Mouse (Mus musculus): ENCODE measurements around the gene Sept6. TPM values are rescaled to one million over a fixed set of nuclear protein-coding genes. Genes with fewer than 3 reads are reported as not detected.
A peak's percentile ranks its signal among the peaks of the same experiment; 100 is the strongest.

Gene Sept6
- total and polyA plus RNA-seq, 3 experiments: 10.7 to 52.4 (median 16.0) TPM

DNA sequence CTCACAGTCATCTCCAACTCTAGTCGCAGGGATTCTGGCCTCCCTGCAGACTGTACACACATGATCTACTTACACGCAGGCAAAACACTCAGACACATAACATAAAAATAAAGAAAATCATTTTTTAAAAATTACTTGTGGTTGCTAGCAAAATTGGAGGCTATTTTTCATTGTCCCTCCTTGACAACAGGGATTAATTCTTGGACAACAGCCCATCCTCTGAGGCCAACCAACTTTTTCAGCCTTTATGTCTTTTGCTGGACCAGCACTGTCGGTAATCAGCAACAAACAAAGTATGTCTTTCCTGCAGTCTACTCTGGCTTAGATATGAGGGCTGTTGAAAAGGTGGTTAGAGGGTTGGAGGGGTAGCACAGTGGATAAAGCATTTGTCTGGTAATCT is 50.5 kb downstream of the Sept6 start:
- ATAC-seq (ENCODE audit: extremely low read depth, insufficient number of reproducible peaks, low FRiP score, poor library complexity, severe bottlenecking) (no peak), DNase-seq (ENCODE audit: low spot score) (no peak)
- TF ChIP-seq GATA1 (IDR thresholded peaks at IDR 0.05; ENCODE audit: borderline replicate concordance, low read length) (no peak), POLR2AphosphoS5 (IDR thresholded peaks at IDR 0.05; ENCODE audit: insufficient replicate concordance, low read depth, low read length) (no peak), CTCF (IDR thresholded peaks at IDR 0.05; ENCODE audit: low read depth, low read length) (no peak), GATA2 (IDR thresholded peaks at IDR 0.05; ENCODE audit: borderline replicate concordance, low read depth, low read length) (no peak), TAL1 (conservative IDR thresholded peaks at IDR 0.05; ENCODE audit: low read depth, low read length) (no peak)
- H3K4me3 ChIP-seq (ENCODE audit: low read depth, low read length): no peak overlapping the region
- peaks cover 23% of the 10 kb centered on the region for H3K36me3 ChIP-seq (replicated peaks)
- H3K4me1 ChIP-seq (ENCODE audit: insufficient read depth, low read depth, low read length): peaks cover 7% of the 10 kb centered on the region
- no peaks in the 10 kb centered on the region for H3K27me3 ChIP-seq (ENCODE audit: insufficient read depth, low read length)
- H3K9me3 ChIP-seq (replicated peaks): no peaks in the 10 kb centered on the region

DNA sequence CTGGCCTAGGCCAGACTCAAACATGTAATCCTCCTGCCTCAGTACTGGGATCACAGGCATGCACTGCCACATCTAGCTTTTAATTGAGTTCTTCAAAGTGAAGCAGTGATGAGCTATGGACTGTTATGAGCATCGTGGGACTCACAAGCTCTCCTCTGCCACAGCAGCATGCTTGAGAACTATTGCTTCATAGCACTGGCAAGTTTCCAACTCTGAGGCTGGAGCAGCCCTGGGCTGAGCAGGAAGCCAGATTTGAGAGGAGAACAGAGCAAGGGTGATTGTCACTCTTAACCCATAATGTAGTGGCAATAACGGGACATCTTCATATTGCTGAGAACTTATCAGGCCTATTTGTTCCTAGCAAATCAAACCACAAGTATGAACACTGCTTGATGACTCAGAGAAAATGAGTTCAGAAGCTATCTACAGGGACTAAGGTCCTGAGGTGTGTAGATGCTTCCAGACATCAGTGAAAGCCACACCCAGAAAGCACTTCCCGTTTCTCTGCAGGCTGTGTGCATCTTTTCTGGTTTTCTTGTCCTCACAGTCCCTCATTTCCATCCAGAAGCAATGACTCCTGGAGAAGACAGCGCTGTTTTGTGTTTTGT is 51.7 kb downstream of the Sept6 start:
- Histone ChIP-seq H3K36me3 (replicated peaks) (peaks cover 25% of the 10 kb centered on the region), H3K9me3 (replicated peaks) (no peaks in the 10 kb centered on the region), H3K4me1 (ENCODE audit: insufficient read depth, low read depth, low read length) (peaks cover 7% of the 10 kb centered on the region), H3K27me3 (ENCODE audit: insufficient read depth, low read length) (no peaks in the 10 kb centered on the region), H3K4me3 (ENCODE audit: low read depth, low read length) (no peak overlapping the region)
- ATAC-seq (ENCODE audit: extremely low read depth, insufficient number of reproducible peaks, low FRiP score, poor library complexity, severe bottlenecking): peak; percentile 45; the same call in 1 of the 2 replicates
- no peak for DNase-seq (ENCODE audit: low spot score)
- TF ChIP-seq GATA1 (IDR thresholded peaks at IDR 0.05; ENCODE audit: borderline replicate concordance, low read length): no peak
- TF ChIP-seq TAL1 (conservative IDR thresholded peaks at IDR 0.05; ENCODE audit: low read depth, low read length): no peak
- TF ChIP-seq CTCF (IDR thresholded peaks at IDR 0.05; ENCODE audit: low read depth, low read length): no peak
- TF ChIP-seq POLR2AphosphoS5 (IDR thresholded peaks at IDR 0.05; ENCODE audit: insufficient replicate concordance, low read depth, low read length): no peak
- TF ChIP-seq GATA2 (IDR thresholded peaks at IDR 0.05; ENCODE audit: borderline replicate concordance, low read depth, low read length): no peak

- Histone ChIP-seq H3K4me1 (ENCODE audit: insufficient read depth, low read depth, low read length) (peaks cover 7% of the 10 kb centered on the region), H3K4me3 (ENCODE audit: low read depth, low read length) (no peak overlapping the region), H3K9me3 (replicated peaks) (no peaks in the 10 kb centered on the region), H3K36me3 (replicated peaks) (peaks cover 23% of the 10 kb centered on the region), H3K27me3 (ENCODE audit: insufficient read depth, low read length) (no peaks in the 10 kb centered on the region)
- DNase-seq (ENCODE audit: low spot score): no peak
- ATAC-seq (ENCODE audit: extremely low read depth, insufficient number of reproducible peaks, low FRiP score, poor library complexity, severe bottlenecking): no peak
- TF ChIP-seq GATA2 (IDR thresholded peaks at IDR 0.05; ENCODE audit: borderline replicate concordance, low read depth, low read length): no peak
- TF ChIP-seq CTCF (IDR thresholded peaks at IDR 0.05; ENCODE audit: low read depth, low read length): no peak
- TF ChIP-seq POLR2AphosphoS5 (IDR thresholded peaks at IDR 0.05; ENCODE audit: insufficient replicate concordance, low read depth, low read length): no peak
- TF ChIP-seq GATA1 (IDR thresholded peaks at IDR 0.05; ENCODE audit: borderline replicate concordance, low read length): no peak
- no peak for TF ChIP-seq TAL1 (conservative IDR thresholded peaks at IDR 0.05; ENCODE audit: low read depth, low read length)
Measured at GRCm38 (mm10) chrX:36935326-36935966, 56.1 kb downstream of the Sept6 start.

DNA sequence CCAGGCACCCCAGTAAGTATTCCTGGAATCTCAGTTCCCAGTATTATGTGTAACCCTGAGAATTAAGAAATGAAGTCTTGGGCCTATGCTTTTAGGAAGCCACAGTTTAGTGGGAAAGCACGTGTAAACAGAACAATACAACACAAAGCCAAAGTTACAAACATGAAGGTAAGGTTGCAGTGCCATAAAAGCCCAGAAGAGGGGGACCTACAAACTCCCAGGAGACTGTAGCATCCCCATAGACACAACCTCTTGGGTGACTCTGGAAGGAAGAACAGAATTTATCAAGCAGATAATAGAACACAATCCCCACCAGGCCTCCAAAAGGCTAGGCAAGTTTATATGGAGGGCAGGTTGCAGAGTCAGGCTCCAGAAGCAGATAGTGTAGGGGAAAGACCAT is 61.0 kb downstream of the Sept6 start:
- Histone ChIP-seq H3K4me1 (ENCODE audit: insufficient read depth, low read depth, low read length) (no peaks in the 10 kb centered on the region), H3K4me3 (ENCODE audit: low read depth, low read length) (no peak overlapping the region), H3K36me3 (replicated peaks) (peaks cover 48% of the 10 kb centered on the region), H3K27me3 (ENCODE audit: insufficient read depth, low read length) (no peaks in the 10 kb centered on the region), H3K9me3 (replicated peaks) (no peaks in the 10 kb centered on the region)
- DNase-seq (ENCODE audit: low spot score) (no peak), ATAC-seq (ENCODE audit: extremely low read depth, insufficient number of reproducible peaks, low FRiP score, poor library complexity, severe bottlenecking) (no peak)
- TF ChIP-seq POLR2AphosphoS5 (IDR thresholded peaks at IDR 0.05; ENCODE audit: insufficient replicate concordance, low read depth, low read length) (no peak), GATA1 (IDR thresholded peaks at IDR 0.05; ENCODE audit: borderline replicate concordance, low read length) (no peak), CTCF (IDR thresholded peaks at IDR 0.05; ENCODE audit: low read depth, low read length) (no peak), TAL1 (conservative IDR thresholded peaks at IDR 0.05; ENCODE audit: low read depth, low read length) (no peak), GATA2 (IDR thresholded peaks at IDR 0.05; ENCODE audit: borderline replicate concordance, low read depth, low read length) (no peak)

- no peak for TF ChIP-seq GATA1 (IDR thresholded peaks at IDR 0.05; ENCODE audit: borderline replicate concordance, low read length)
- no peak for TF ChIP-seq CTCF (IDR thresholded peaks at IDR 0.05; ENCODE audit: low read depth, low read length)
- no peak for TF ChIP-seq TAL1 (conservative IDR thresholded peaks at IDR 0.05; ENCODE audit: low read depth, low read length)
- peaks cover 52% of the 10 kb centered on the region for H3K36me3 ChIP-seq (replicated peaks)
- no peak overlapping the region for H3K4me3 ChIP-seq (ENCODE audit: low read depth, low read length)
- H3K9me3 ChIP-seq (replicated peaks): no peaks in the 10 kb centered on the region
- ATAC-seq (ENCODE audit: extremely low read depth, insufficient number of reproducible peaks, low FRiP score, poor library complexity, severe bottlenecking) (no peak), DNase-seq (ENCODE audit: low spot score) (no peak)
- H3K27me3 ChIP-seq (ENCODE audit: insufficient read depth, low read length): no peaks in the 10 kb centered on the region
- H3K4me1 ChIP-seq (ENCODE audit: insufficient read depth, low read depth, low read length): no peaks in the 10 kb centered on the region
Measured at GRCm38 (mm10) chrX:36929694-36930093, 61.9 kb downstream of the Sept6 start.

DNA sequence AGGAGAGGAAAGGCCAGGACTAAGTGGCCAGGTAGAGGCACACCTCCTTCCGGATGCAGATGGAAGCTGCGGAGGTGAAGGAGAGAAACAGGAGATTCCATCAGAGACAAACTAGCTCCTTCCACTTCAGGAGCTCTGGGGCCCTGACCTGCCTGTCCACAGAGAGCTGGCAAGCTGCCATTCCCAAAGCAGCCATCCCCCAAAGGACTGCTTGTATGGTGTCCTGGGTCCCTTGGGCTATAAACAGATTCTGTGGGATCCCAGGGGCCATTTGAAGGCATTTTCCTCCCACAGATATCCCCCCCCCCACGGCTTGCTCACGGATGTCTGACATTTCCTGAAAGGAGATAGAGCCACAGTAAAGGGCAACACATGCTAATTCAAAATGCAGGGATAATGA is 62.8 kb downstream of the Sept6 start:
- Histone ChIP-seq H3K4me3 (ENCODE audit: low read depth, low read length) (no peak overlapping the region), H3K9me3 (replicated peaks) (no peaks in the 10 kb centered on the region), H3K27me3 (ENCODE audit: insufficient read depth, low read length) (no peaks in the 10 kb centered on the region), H3K4me1 (ENCODE audit: insufficient read depth, low read depth, low read length) (no peaks in the 10 kb centered on the region), H3K36me3 (replicated peaks) (peaks cover 48% of the 10 kb centered on the region)
- no peak for ATAC-seq (ENCODE audit: extremely low read depth, insufficient number of reproducible peaks, low FRiP score, poor library complexity, severe bottlenecking)
- no peak for DNase-seq (ENCODE audit: low spot score)
- no peak for TF ChIP-seq GATA1 (IDR thresholded peaks at IDR 0.05; ENCODE audit: borderline replicate concordance, low read length)
- TF ChIP-seq GATA2 (IDR thresholded peaks at IDR 0.05; ENCODE audit: borderline replicate concordance, low read depth, low read length): no peak
- no peak for TF ChIP-seq POLR2AphosphoS5 (IDR thresholded peaks at IDR 0.05; ENCODE audit: insufficient replicate concordance, low read depth, low read length)
- no peak for TF ChIP-seq CTCF (IDR thresholded peaks at IDR 0.05; ENCODE audit: low read depth, low read length)
- no peak for TF ChIP-seq TAL1 (conservative IDR thresholded peaks at IDR 0.05; ENCODE audit: low read depth, low read length)
